ENCODE assay signal across 8 mouse cellular contexts in genomic region chr5:124111742-124112497, GRCm38 (mm10). TPM values are rescaled to one million over a fixed set of nuclear protein-coding genes. Genes with fewer than 3 reads are reported as not detected.
DNase-seq lines count a peak whose midpoint lies in the region; ATAC-seq and TF ChIP-seq lines count a peak whose summit lies in the region.

Gene Ogfod2 (plus strand): TSS chr5:124112297.

- H3K27me3 ChIP-seq in hindbrain, embryonic 10.5 days (ENCODE audit: insufficient read depth, poor library complexity, severe bottlenecking): no peaks in the 10 kb centered on the region
- H3K27me3 ChIP-seq in lung, postnatal 0 days (replicated peaks; ENCODE audit: insufficient read depth, low read length): no peaks in the 10 kb centered on the region

- H3K27ac ChIP-seq in hindbrain, embryonic 10.5 days: peak within 1 kb of the TSS; percentile 95
- peak within 1 kb of the TSS; percentile 87 for H3K27ac ChIP-seq in lung, postnatal 0 days (ENCODE audit: low read length)

- peaks cover 12% of the 10 kb centered on the region for H3K36me3 ChIP-seq in hindbrain, embryonic 10.5 days
- H3K36me3 ChIP-seq in lung, postnatal 0 days (ENCODE audit: insufficient read depth, low read length): no peaks in the 10 kb centered on the region; the same call in 1 of the 2 replicates

- TF ChIP-seq EP300 in lung, postnatal 0 days (IDR thresholded peaks at IDR 0.05): no peak

- H3K4me3 ChIP-seq in hindbrain, embryonic 10.5 days: peak within 1 kb of the TSS; percentile 95
- peak within 1 kb of the TSS; percentile 79 for H3K4me3 ChIP-seq in lung, postnatal 0 days (ENCODE audit: low read depth, low read length)

- peaks cover 41% of the 10 kb centered on the region for H3K4me1 ChIP-seq in hindbrain, embryonic 10.5 days (replicated peaks)
- peaks cover 15% of the 10 kb centered on the region; the same call in 1 of the 2 replicates for H3K4me1 ChIP-seq in lung, postnatal 0 days (ENCODE audit: insufficient read depth, low read depth, low read length)

- H3K9ac ChIP-seq in lung, postnatal 0 days (replicated peaks; ENCODE audit: low read depth): peak within 1 kb of the TSS; percentile 66

- peak; percentile 95 for DNase-seq in MN1 (ENCODE audit: low spot score)
- DNase-seq in cerebellum, adult 9-10 months: peak; percentile 95
- DNase-seq in hindbrain, embryonic 10.5 days (ENCODE audit: low spot score): peak; percentile 98
- peak; percentile 96 for DNase-seq in layer of hippocampus, adult 9-11 months
- DNase-seq in lung, postnatal 0 days (ENCODE audit: low spot score): peak; percentile 99
- DNase-seq in ovary, postnatal 14 days (ENCODE audit: low spot score): peak; percentile 94
- peak; percentile 96 for DNase-seq in thymus, postnatal 14 days

- WGBS in hindbrain, embryonic 10.5 days: under 1% methylated on average over 66 of the region's 66 CpGs
- under 1% methylated on average over 66 of the region's 66 CpGs for WGBS in lung, postnatal 0 days

- H3K4me2 ChIP-seq in lung, postnatal 0 days (replicated peaks; ENCODE audit: low read depth, low read length): peak within 1 kb of the TSS; percentile 90

- peak; percentile 78 for ATAC-seq in frontal cortex, adult (ENCODE audit: low TSS enrichment)
- ATAC-seq in lung, postnatal 0 days: peak; percentile 96

- peak; percentile 74 for TF ChIP-seq CTCF in lung, postnatal 0 days (IDR thresholded peaks at IDR 0.05)

- H3K9me3 ChIP-seq in hindbrain, embryonic 10.5 days: no peaks in the 10 kb centered on the region
- H3K9me3 ChIP-seq in lung, postnatal 0 days (ENCODE audit: low read length): no peaks in the 10 kb centered on the region

RNA-seq across cellular contexts. Expression of gene Ogfod2, which starts in this region (rescaled TPM):
- polyA plus RNA-seq in hindbrain, embryonic 10.5 days (2016; fragmentation: Nextera tagmentation; extraction: Ambion mirVana): 20.9 and 23.9 TPM in 2 replicates
- polyA plus RNA-seq in lung, postnatal 0 days (2015; fragmentation: Nextera tagmentation; extraction: Ambion mirVana): 27.4 and 29.4 TPM in 2 replicates

Comparison
In these comparisons a context has a peak if more than half of its experiments do, and no peak if none do; other contexts are left out.
1. Peak in every context shown above with its lines: DNase-seq, ATAC-seq, H3K4me3 ChIP-seq and H3K27ac ChIP-seq.